Mouse (Mus musculus): Measurements from ENCODE around the gene Filip1l. TPM values are rescaled to one million over a fixed set of nuclear protein-coding genes. Genes with fewer than 3 reads are reported as not detected.

Gene Filip1l
- polyA plus RNA-seq, 1 experiment from 2014 or later, result 32.1 TPM

DNA sequence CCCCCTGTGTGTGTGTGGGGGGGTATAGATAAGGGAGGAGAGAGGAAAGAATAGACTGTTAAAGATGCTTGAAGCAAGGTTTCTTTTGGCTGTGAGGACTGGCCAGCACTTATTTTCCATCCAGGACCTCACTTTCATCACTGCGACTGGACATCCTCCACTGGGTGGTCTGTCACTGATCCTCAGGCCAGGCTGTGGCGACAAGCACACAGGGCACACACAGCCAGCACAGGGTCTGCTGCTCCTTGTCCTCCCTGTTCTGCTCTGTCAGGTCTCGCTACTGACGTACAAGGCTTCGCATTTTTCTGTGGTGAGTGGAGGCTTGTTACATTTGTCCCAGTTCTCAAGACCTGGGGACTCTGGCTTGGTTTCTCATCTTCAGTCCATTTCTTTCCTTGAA, 66.4 kb downstream of the Filip1l start:
- ATAC-seq, result no peak
- Histone ChIP-seq H3K4me2 (replicated peaks; ENCODE audit: low read depth) (no peak overlapping the region), H3K9ac (ENCODE audit: low read depth, low read length) (no peak overlapping the region), H3K4me3 (ENCODE audit: low read depth, low read length) (no peak overlapping the region), H3K4me1 (replicated peaks; ENCODE audit: control insufficient read depth, insufficient read depth, low read length) (peaks cover 5% of the 10 kb centered on the region), H3K27me3 (replicated peaks; ENCODE audit: control insufficient read depth, insufficient read depth, low read length) (no peaks in the 10 kb centered on the region), H3K27ac (ENCODE audit: low read depth, low read length) (peak overlapping the region; percentile 35; the same call in 1 of the 2 replicates), H3K36me3 (ENCODE audit: control insufficient read depth, insufficient read depth) (no peaks in the 10 kb centered on the region), H3K9me3 (ENCODE audit: control insufficient read depth) (no peaks in the 10 kb centered on the region)
- WGBS, result 66% methylated on average over 5 of the region's 5 CpGs
- no peak for TF ChIP-seq CTCF (IDR thresholded peaks at IDR 0.05; ENCODE audit: low read depth)

DNA sequence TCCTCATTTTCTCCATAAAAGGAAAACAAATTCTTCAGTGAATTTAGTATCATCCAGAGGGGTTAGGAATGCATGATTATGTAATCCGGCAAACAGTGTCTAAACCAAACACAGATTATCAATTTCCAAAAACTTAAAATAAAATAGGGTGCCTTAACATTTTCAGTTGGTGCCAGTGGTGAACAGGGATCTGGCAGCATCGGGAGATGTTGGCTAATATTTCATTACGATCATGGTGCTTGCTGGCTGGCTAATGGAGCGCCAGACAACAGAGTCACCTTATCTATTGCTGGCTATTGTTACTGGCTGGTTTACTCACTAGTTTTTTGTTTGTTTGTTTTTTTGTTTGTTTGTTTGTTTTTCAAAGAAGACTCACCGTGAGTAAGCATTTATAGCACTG, 67.0 kb downstream of the Filip1l start:
- Histone ChIP-seq H3K9me3 (ENCODE audit: control insufficient read depth) (no peaks in the 10 kb centered on the region), H3K4me1 (replicated peaks; ENCODE audit: control insufficient read depth, insufficient read depth, low read length) (peaks cover 5% of the 10 kb centered on the region), H3K9ac (ENCODE audit: low read depth, low read length) (no peak overlapping the region), H3K27ac (ENCODE audit: low read depth, low read length) (no peak overlapping the region), H3K36me3 (ENCODE audit: control insufficient read depth, insufficient read depth) (no peaks in the 10 kb centered on the region), H3K4me3 (ENCODE audit: low read depth, low read length) (no peak overlapping the region), H3K27me3 (replicated peaks; ENCODE audit: control insufficient read depth, insufficient read depth, low read length) (no peaks in the 10 kb centered on the region), H3K4me2 (replicated peaks; ENCODE audit: low read depth) (no peak overlapping the region)
- ATAC-seq, result no peak
- 80% methylated on average over 5 of the region's 5 CpGs for WGBS
- no peak for TF ChIP-seq CTCF (IDR thresholded peaks at IDR 0.05; ENCODE audit: low read depth)

DNA sequence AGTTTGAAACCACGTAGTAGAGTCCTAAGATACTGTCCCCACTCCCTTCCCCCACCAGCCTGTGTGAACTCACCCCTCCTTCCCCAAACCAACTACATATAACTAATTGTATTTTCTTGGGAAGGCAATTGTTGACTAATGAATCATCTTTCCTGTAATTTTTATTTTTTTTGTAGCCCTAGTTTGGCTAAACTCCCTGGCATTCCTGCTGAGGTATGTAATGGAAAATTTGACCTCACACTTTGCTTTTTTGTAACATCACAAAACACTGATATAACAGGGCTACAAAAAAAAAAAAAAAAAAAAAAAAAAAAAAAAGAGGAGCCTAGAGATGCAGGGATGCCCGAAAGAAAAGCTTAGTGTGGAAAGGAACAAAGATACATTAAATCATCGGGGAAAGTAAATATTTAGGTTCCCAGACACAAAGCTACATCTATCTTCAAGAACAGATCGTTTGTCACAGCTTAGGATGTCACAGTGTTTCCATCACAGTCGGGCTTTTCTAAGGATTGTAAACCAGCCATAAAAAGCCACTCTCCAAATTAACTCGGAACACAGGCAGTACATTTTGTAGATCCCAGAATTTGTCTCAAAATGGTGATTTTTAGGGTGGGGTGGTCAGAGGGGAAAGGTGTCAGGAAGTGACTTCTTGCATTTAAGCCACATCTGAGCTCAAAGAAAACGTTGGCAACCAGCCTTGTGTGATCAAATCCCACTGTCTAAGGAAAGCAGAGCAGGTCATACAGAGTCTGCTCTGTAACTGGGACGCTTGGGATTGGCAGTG, 68.1 kb downstream of the Filip1l start:
- Histone ChIP-seq H3K4me3 (ENCODE audit: low read depth, low read length) (no peak overlapping the region), H3K27me3 (replicated peaks; ENCODE audit: control insufficient read depth, insufficient read depth, low read length) (no peaks in the 10 kb centered on the region), H3K9me3 (ENCODE audit: control insufficient read depth) (no peaks in the 10 kb centered on the region), H3K4me1 (replicated peaks; ENCODE audit: control insufficient read depth, insufficient read depth, low read length) (peaks cover 5% of the 10 kb centered on the region), H3K9ac (ENCODE audit: low read depth, low read length) (no peak overlapping the region), H3K27ac (ENCODE audit: low read depth, low read length) (peak overlapping the region; percentile 16; the same call in 1 of the 2 replicates), H3K36me3 (ENCODE audit: control insufficient read depth, insufficient read depth) (no peaks in the 10 kb centered on the region), H3K4me2 (replicated peaks; ENCODE audit: low read depth) (no peak overlapping the region)
- WGBS, result 32% methylated on average over 8 of the region's 8 CpGs
- ATAC-seq, result 0 out of 2 replicates have a peak, but pooled peaks have one; percentile 38
- no peak for TF ChIP-seq CTCF (IDR thresholded peaks at IDR 0.05; ENCODE audit: low read depth)

DNA sequence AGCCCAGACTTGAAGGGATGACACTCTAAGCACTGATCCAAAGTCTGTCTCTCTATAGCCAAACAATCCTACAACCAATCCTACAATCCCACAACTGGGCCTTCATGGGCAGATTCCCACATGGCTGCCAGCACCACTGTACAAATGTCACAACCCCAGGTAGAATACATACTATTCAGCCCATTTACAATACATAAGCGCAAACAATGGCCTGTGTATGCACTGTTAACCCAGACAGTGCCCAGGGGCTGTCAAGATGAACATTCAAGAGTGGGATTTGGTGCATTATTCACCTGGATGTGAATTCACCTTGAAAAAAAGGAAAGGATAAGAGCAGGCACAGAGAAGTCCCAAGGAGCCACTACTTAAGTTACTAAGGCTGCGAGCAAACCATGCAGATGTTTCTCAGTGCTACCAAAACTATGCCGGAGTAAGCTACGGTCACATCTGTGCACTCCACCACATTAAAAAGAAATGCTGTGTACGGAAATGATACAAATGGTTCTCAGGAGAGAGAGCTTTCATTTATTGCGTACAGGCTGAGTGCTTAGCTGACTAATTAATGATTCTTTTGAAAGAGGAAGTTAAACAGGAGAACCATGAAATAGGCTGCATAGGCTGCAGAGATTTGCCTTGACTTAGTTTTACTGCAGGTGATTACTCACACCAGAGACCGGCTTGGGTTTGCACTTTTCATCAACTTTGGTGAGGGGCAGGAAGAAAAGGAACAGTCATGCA, 69.0 kb downstream of the Filip1l start:
- 0 out of 2 replicates have a peak, but pooled peaks have one; percentile 45 for ATAC-seq
- Histone ChIP-seq H3K4me2 (replicated peaks; ENCODE audit: low read depth) (no peak overlapping the region), H3K27ac (ENCODE audit: low read depth, low read length) (peak overlapping the region; percentile 16; the same call in 1 of the 2 replicates), H3K36me3 (ENCODE audit: control insufficient read depth, insufficient read depth) (no peaks in the 10 kb centered on the region), H3K4me3 (ENCODE audit: low read depth, low read length) (no peak overlapping the region), H3K4me1 (replicated peaks; ENCODE audit: control insufficient read depth, insufficient read depth, low read length) (peaks cover 5% of the 10 kb centered on the region), H3K9ac (ENCODE audit: low read depth, low read length) (no peak overlapping the region), H3K27me3 (replicated peaks; ENCODE audit: control insufficient read depth, insufficient read depth, low read length) (no peaks in the 10 kb centered on the region), H3K9me3 (ENCODE audit: control insufficient read depth) (no peaks in the 10 kb centered on the region)
- TF ChIP-seq CTCF (IDR thresholded peaks at IDR 0.05; ENCODE audit: low read depth), result no peak
- WGBS, result 47% methylated on average over 7 of the region's 7 CpGs

DNA sequence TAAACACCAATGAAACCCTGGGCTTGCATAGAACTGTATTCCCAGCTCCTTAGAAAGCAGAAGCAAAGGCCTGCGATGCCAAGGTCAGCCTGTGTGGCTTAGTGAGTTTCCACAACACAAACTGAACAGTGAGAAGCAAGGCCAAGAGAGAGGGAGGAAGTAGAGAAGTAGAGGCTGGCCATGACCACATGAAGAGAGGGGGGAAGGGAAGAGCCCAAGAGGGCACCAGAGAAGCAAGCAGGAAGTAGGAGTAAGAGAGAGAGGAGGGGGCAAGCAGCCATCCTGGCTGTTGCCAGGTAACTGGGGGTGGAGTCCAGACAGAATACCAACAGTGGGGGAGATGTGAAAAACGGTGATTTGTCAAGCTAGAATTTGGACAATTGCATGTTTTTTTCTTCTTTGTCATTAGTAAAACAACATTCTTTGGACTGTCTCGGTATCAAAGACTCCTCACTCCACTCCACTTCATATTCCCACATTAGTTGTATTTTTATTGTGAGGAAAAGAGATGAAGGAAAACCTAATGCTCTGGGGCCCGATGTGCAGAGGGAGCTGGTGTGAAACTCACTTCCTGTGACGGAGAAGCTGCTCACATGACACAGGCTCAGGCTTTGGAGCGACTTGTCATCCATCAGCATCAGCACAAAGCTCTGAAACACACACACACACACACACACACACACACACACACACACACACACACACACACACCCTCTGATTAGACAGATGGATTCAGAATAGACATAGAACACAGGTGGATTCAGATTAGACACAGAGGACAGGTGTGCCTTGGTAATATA, 70.3 kb downstream of the Filip1l start:
- Histone ChIP-seq H3K9ac (ENCODE audit: low read depth, low read length) (no peak overlapping the region), H3K36me3 (ENCODE audit: control insufficient read depth, insufficient read depth) (no peaks in the 10 kb centered on the region), H3K4me1 (replicated peaks; ENCODE audit: control insufficient read depth, insufficient read depth, low read length) (peaks cover 5% of the 10 kb centered on the region), H3K27ac (ENCODE audit: low read depth, low read length) (no peak overlapping the region), H3K9me3 (ENCODE audit: control insufficient read depth) (no peaks in the 10 kb centered on the region), H3K27me3 (replicated peaks; ENCODE audit: control insufficient read depth, insufficient read depth, low read length) (no peaks in the 10 kb centered on the region), H3K4me2 (replicated peaks; ENCODE audit: low read depth) (no peak overlapping the region), H3K4me3 (ENCODE audit: low read depth, low read length) (no peak overlapping the region)
- no peak for TF ChIP-seq CTCF (IDR thresholded peaks at IDR 0.05; ENCODE audit: low read depth)
- WGBS, result 73% methylated on average over 6 of the region's 6 CpGs
- ATAC-seq, result no peak

DNA sequence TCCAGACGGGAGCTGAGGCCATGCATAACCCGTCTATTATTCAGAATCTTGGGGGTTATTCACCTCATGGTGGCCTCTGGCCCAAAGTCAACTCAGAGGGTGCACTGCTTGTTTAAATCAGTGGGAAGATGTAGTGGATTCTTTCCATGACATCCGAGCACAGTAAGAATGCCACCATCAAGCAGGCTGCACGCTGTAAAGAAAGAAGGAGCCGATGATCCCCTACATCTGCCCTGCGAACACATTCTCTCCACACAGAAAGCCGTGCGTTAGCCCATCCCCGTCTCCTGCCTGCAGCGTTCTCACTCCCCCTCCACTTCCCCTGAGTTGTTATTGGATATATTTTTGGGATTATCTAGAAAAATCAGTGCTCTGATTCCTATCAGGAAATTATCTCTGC, 73.8 kb downstream of the Filip1l start:
- Histone ChIP-seq H3K9ac (ENCODE audit: low read depth, low read length) (no peak overlapping the region), H3K4me2 (replicated peaks; ENCODE audit: low read depth) (no peak overlapping the region), H3K4me3 (ENCODE audit: low read depth, low read length) (no peak overlapping the region), H3K4me1 (replicated peaks; ENCODE audit: control insufficient read depth, insufficient read depth, low read length) (peaks cover 2% of the 10 kb centered on the region), H3K27ac (ENCODE audit: low read depth, low read length) (no peak overlapping the region), H3K27me3 (replicated peaks; ENCODE audit: control insufficient read depth, insufficient read depth, low read length) (no peaks in the 10 kb centered on the region), H3K36me3 (ENCODE audit: control insufficient read depth, insufficient read depth) (no peaks in the 10 kb centered on the region), H3K9me3 (ENCODE audit: control insufficient read depth) (no peaks in the 10 kb centered on the region)
- no peak for TF ChIP-seq CTCF (IDR thresholded peaks at IDR 0.05; ENCODE audit: low read depth)
- WGBS, result 68% methylated on average over 10 of the region's 10 CpGs
- no peak for ATAC-seq

Measured in intestine, postnatal 0 days (tissue).